Mouse (Mus musculus): Measurements from ENCODE around the gene Slc37a3. TPM values are rescaled to one million over a fixed set of nuclear protein-coding genes. Genes with fewer than 3 reads are reported as not detected.
A peak's percentile ranks its signal among the peaks of the same experiment; 100 is the strongest.

The Slc37a3 gene
- total RNA-seq, 2 experiments from 2014 or later = 3.7 to 6.0 TPM

DNA sequence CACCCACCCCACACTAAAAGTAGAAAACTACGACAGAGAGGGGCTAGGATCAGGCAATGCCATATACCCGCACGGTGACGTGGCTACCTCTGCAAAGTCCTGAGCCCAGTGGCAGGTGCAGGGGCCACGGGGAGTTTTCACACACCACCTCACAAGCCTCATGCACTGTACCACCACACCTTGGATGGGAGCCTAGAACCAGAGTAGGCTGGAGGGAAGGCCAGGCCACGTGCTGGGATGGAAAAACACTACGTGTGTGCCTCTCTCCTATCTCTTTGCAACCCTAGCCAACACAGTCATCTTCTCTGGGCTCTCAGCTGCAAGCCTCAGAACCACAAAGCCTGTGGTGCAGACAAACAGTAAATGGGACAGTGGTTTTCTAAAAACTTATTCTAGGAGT lies 46.5 kb downstream of the Slc37a3 start:
- ATAC-seq (ENCODE audit: poor library complexity, severe bottlenecking) = no peak

GRCm38 (mm10) chr6:39320286-39320685 lies 57.2 kb downstream of the Slc37a3 start:
- ATAC-seq (ENCODE audit: poor library complexity, severe bottlenecking) = no peak

- peak; percentile 24; the same call in 1 of the 2 replicates for ATAC-seq (ENCODE audit: poor library complexity, severe bottlenecking)
These were observed 58.3 kb downstream of the Slc37a3 start for GRCm38 (mm10) chr6:39319061-39319761.

GRCm38 (mm10) chr6:39318631-39319010 lies 58.9 kb downstream of the Slc37a3 start:
- ATAC-seq (ENCODE audit: poor library complexity, severe bottlenecking) = no peak

- no peak for ATAC-seq (ENCODE audit: poor library complexity, severe bottlenecking)
These were observed 59.4 kb downstream of the Slc37a3 start for GRCm38 (mm10) chr6:39317854-39318630.

- peak; percentile 86 for ATAC-seq (ENCODE audit: poor library complexity, severe bottlenecking)
These were observed 61.4 kb downstream of the Slc37a3 start for GRCm38 (mm10) chr6:39316089-39316488.

- ATAC-seq (ENCODE audit: poor library complexity, severe bottlenecking) = no peak
These were observed 63.0 kb downstream of the Slc37a3 start for GRCm38 (mm10) chr6:39314461-39314860.

GRCm38 (mm10) chr6:39311786-39312185 lies 65.7 kb downstream of the Slc37a3 start:
- no peak for ATAC-seq (ENCODE audit: poor library complexity, severe bottlenecking)

GRCm38 (mm10) chr6:39304371-39304874 lies 73.1 kb downstream of the Slc37a3 start:
- no peak for ATAC-seq (ENCODE audit: poor library complexity, severe bottlenecking)

DNA sequence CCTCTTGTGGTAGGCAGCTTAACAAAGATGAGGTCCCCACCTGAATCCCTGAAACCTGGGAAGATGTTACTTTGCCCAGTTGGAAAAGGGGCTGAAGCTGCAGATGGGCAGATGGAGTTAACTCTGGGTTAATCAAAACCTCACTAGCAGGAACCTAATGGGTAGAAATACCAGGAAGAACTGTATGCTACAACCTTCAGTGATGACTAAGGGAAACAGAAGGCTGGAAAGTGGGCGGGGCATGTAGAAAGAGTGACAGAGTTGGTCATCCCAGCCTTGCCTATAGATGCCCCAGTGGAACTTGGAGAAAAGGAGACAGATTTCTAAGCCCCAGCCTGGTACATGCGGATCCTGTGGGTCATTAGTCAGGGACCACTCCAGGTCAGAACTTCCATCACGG lies 76.0 kb downstream of the Slc37a3 start:
- ATAC-seq (ENCODE audit: poor library complexity, severe bottlenecking) = peak; percentile 85

- no peak for ATAC-seq (ENCODE audit: poor library complexity, severe bottlenecking)
These were observed 80.4 kb downstream of the Slc37a3 start for GRCm38 (mm10) chr6:39297079-39297478.

GRCm38 (mm10) chr6:39296474-39296873 lies 81.0 kb downstream of the Slc37a3 start:
- no peak for ATAC-seq (ENCODE audit: poor library complexity, severe bottlenecking)

- ATAC-seq (ENCODE audit: poor library complexity, severe bottlenecking) = no peak
These were observed 81.6 kb downstream of the Slc37a3 start for GRCm38 (mm10) chr6:39295727-39296411.

GRCm38 (mm10) chr6:39289721-39290120 lies 87.8 kb downstream of the Slc37a3 start:
- ATAC-seq (ENCODE audit: poor library complexity, severe bottlenecking) = peak; percentile 90

- ATAC-seq (ENCODE audit: poor library complexity, severe bottlenecking) = no peak
These were observed 89.7 kb downstream of the Slc37a3 start for GRCm38 (mm10) chr6:39287782-39288181.

DNA sequence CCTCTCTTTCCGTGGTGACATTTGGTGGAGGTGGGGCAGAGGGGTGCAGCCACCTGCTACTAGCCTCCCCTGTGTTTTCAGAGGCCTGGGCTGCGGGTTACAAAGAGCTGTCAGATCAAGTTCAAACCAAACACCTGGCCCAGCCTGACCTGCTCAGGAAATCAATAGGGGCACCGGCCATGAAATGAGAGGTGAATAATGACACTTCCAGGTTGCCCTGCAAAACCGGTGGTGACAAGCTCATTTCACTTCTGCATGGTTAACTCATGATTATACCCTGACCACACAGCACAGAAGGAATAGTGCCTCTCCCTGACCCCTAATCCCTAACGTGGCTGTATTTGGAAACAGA lies 90.8 kb downstream of the Slc37a3 start:
- ATAC-seq (ENCODE audit: poor library complexity, severe bottlenecking) = no peak

GRCm38 (mm10) chr6:39286053-39286731 lies 91.3 kb downstream of the Slc37a3 start:
- peak; percentile 68 for ATAC-seq (ENCODE audit: poor library complexity, severe bottlenecking)

DNA sequence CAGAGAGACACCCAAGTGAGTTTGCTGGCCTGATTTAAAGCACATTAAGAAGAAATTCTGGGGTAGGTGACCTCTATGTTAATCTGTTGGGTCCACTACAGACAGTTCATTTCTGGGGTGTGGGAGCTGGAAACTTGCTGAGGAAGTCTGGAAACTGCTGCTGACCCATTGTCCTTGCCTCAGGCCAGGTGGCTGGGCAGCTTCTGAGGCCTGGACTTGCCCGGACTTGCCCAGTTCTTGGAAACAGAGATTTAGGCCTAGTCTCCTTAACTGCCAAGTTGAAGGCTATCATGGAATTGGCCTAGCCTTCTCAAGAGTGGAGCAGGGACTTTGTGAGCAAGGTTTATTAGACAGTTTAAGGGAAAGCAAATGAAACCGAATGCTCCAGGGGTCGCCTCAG lies 92.6 kb downstream of the Slc37a3 start:
- no peak for ATAC-seq (ENCODE audit: poor library complexity, severe bottlenecking)

All from megakaryocyte, adult 5-6 weeks (primary cell).